ENCODE assay signal across 16 mouse cellular contexts in genomic region chr11:24515568-24515967, GRCm38 (mm10).
"Had no signal": no experiment of that assay in that cellular context is flagged by ENCODE, and none has a peak within 500 bp of the region (broad histone marks: within the 10 kb centered on the region; RNA-seq: fewer than 3 reads in every experiment).

No protein-coding gene starts in this region.

- H3K36me3 ChIP-seq: limb, embryonic 12.5 days; lung, embryonic 15.5 days; midbrain, embryonic 13.5 days; neural tube, embryonic 15.5 days had no signal

- ATAC-seq: midbrain, embryonic 13.5 days had no signal

- DNase-seq: kidney, adult 11 months; kidney, adult 9 months; kidney, postnatal 36 days; layer of hippocampus, adult 9-11 months; layer of hippocampus, postnatal 36 days; lung, postnatal 14 days; right cerebral cortex, adult 18-20 months; thymus, postnatal 14 days had no signal

- H3K27ac ChIP-seq: kidney, postnatal 0 days; limb, embryonic 12.5 days; lung, embryonic 15.5 days; macrophage; midbrain, embryonic 13.5 days; neural tube, embryonic 15.5 days; stomach, postnatal 0 days had no signal

- H3K9ac ChIP-seq: limb, embryonic 12.5 days; lung, embryonic 15.5 days; midbrain, embryonic 13.5 days; neural tube, embryonic 15.5 days had no signal

- H3K9me3 ChIP-seq: limb, embryonic 12.5 days; lung, embryonic 15.5 days; midbrain, embryonic 13.5 days; neural tube, embryonic 15.5 days had no signal

- H3K4me2 ChIP-seq: limb, embryonic 12.5 days; lung, embryonic 15.5 days; midbrain, embryonic 13.5 days; neural tube, embryonic 15.5 days had no signal

- H3K4me3 ChIP-seq: limb, embryonic 12.5 days; lung, embryonic 15.5 days; midbrain, embryonic 13.5 days; myocyte; neural tube, embryonic 15.5 days had no signal

- H3K27me3 ChIP-seq: limb, embryonic 12.5 days; lung, embryonic 15.5 days; midbrain, embryonic 13.5 days; neural tube, embryonic 15.5 days had no signal

- H3K4me1 ChIP-seq: limb, embryonic 12.5 days; lung, embryonic 15.5 days; midbrain, embryonic 13.5 days; neural tube, embryonic 15.5 days had no signal
